Mouse (Mus musculus) cerebellum, postnatal 14 days (tissue): ENCODE data around the gene Fam155a.
"Not testable (repeated sequence)": the region's sequence is repeated elsewhere in the genome, so short reads cannot be mapped to it uniquely, and the experiment has no call there.

Source experiments
- DNase-seq, 2 experiments: peaks; one replicate each; pipeline ENCODE4 v3.0.0; 2021; ENCODE audit warnings: mixed read lengths in 2 of 2

The Fam155a gene

GRCm38 (mm10) chr8:9393246-9393645 is 377.7 kb downstream of the Fam155a start:
- peak; percentile 81 to 83 for DNase-seq

GRCm38 (mm10) chr8:9390229-9390628 is 380.7 kb downstream of the Fam155a start:
- DNase-seq, result not testable (repeated sequence)

- DNase-seq, result peak; percentile 55 to 59
Observed at GRCm38 (mm10) chr8:9369201-9369600, 401.8 kb downstream of the Fam155a start.

- peak; percentile 79 to 80 for DNase-seq
Observed at GRCm38 (mm10) chr8:9367721-9368120, 403.2 kb downstream of the Fam155a start.

GRCm38 (mm10) chr8:9365381-9365780 is 405.6 kb downstream of the Fam155a start:
- peak in 1 of 2 experiments; percentile 21 for DNase-seq

- DNase-seq, result peak; percentile 85
Observed at GRCm38 (mm10) chr8:9348523-9349135, 422.3 kb downstream of the Fam155a start.

GRCm38 (mm10) chr8:9347163-9347562 is 423.8 kb downstream of the Fam155a start:
- DNase-seq, result no peak

- peak; percentile 33 to 57 for DNase-seq
Observed at GRCm38 (mm10) chr8:9344136-9344535, 426.8 kb downstream of the Fam155a start.

GRCm38 (mm10) chr8:9342998-9343397 is 428.0 kb downstream of the Fam155a start:
- no peak for DNase-seq

- DNase-seq, result no peak
Observed at GRCm38 (mm10) chr8:9342593-9342992, 428.4 kb downstream of the Fam155a start.

GRCm38 (mm10) chr8:9337905-9338304 is 433.1 kb downstream of the Fam155a start:
- no peak for DNase-seq

GRCm38 (mm10) chr8:9335933-9336303 is 435.0 kb downstream of the Fam155a start:
- no peak for DNase-seq

- peak; percentile 47 to 56 for DNase-seq
Observed at GRCm38 (mm10) chr8:9335285-9335932, 435.6 kb downstream of the Fam155a start.

- DNase-seq, result no peak
Observed at GRCm38 (mm10) chr8:9332766-9333165, 438.2 kb downstream of the Fam155a start.

- DNase-seq, result no peak
Observed at GRCm38 (mm10) chr8:9309456-9309855, 461.5 kb downstream of the Fam155a start.

GRCm38 (mm10) chr8:9303526-9304135 is 467.3 kb downstream of the Fam155a start:
- DNase-seq, result no peak

- DNase-seq, result no peak
Observed at GRCm38 (mm10) chr8:9295046-9295445, 475.9 kb downstream of the Fam155a start.

GRCm38 (mm10) chr8:9292532-9292931 is 478.4 kb downstream of the Fam155a start:
- no peak for DNase-seq

GRCm38 (mm10) chr8:9288015-9288729 is 482.8 kb downstream of the Fam155a start:
- no peak for DNase-seq

- no peak for DNase-seq
Observed at GRCm38 (mm10) chr8:9274117-9274516, 496.8 kb downstream of the Fam155a start.

GRCm38 (mm10) chr8:9264378-9264777 is 506.6 kb downstream of the Fam155a start:
- DNase-seq, result no peak

- no peak for DNase-seq
Observed at GRCm38 (mm10) chr8:9261527-9261926, 509.4 kb downstream of the Fam155a start.

GRCm38 (mm10) chr8:9255316-9255715 is 515.6 kb downstream of the Fam155a start:
- peak; percentile 32 to 67 for DNase-seq

GRCm38 (mm10) chr8:9252991-9253390 is 518.0 kb downstream of the Fam155a start:
- no peak for DNase-seq
